Mouse (Mus musculus) skeletal muscle tissue, adult 2 months (tissue): ENCODE results near the gene Slc12a5.
A peak's percentile ranks its signal among the peaks of the same experiment; 100 is the strongest.

Experiments
- DNase-seq: peaks from one replicate; pipeline ENCODE4 v3.0.0-alpha.2; 2012; ENCODE audit warnings: low read depth, low spot score

Gene Slc12a5

GRCm38 (mm10) chr2:164947506-164947905 lies 13.1 kb upstream of the Slc12a5 start:
- no peak for DNase-seq

- no peak for DNase-seq
Measured at GRCm38 (mm10) chr2:164947930-164948329, 12.7 kb upstream of the Slc12a5 start.

- DNase-seq, result no peak
Measured at GRCm38 (mm10) chr2:164948962-164949361, 11.6 kb upstream of the Slc12a5 start.

- no peak for DNase-seq
Measured at GRCm38 (mm10) chr2:164950501-164950900, 10.1 kb upstream of the Slc12a5 start.

- DNase-seq, result no peak
Measured at GRCm38 (mm10) chr2:164951745-164952144, 8.9 kb upstream of the Slc12a5 start.

GRCm38 (mm10) chr2:164952448-164952847 lies 8.2 kb upstream of the Slc12a5 start:
- DNase-seq, result no peak

- peak; percentile 29 for DNase-seq
Measured at GRCm38 (mm10) chr2:164953224-164953623, 7.4 kb upstream of the Slc12a5 start.

- DNase-seq, result no peak
Measured at GRCm38 (mm10) chr2:164955725-164956124, 4.9 kb upstream of the Slc12a5 start.

- no peak for DNase-seq
Measured at GRCm38 (mm10) chr2:164956195-164956594, 4.4 kb upstream of the Slc12a5 start.

GRCm38 (mm10) chr2:164957548-164958315 lies 2.9 kb upstream of the Slc12a5 start:
- no peak for DNase-seq

GRCm38 (mm10) chr2:164961506-164962182 lies 1.0 kb downstream of the Slc12a5 start:
- no peak for DNase-seq

GRCm38 (mm10) chr2:164962183-164962580 lies 1.6 kb downstream of the Slc12a5 start:
- no peak for DNase-seq

- no peak for DNase-seq
Measured at GRCm38 (mm10) chr2:164964242-164964894, 3.8 kb downstream of the Slc12a5 start.

GRCm38 (mm10) chr2:164964981-164965380 lies 4.4 kb downstream of the Slc12a5 start:
- DNase-seq, result no peak

GRCm38 (mm10) chr2:164966381-164966780 lies 5.8 kb downstream of the Slc12a5 start:
- no peak for DNase-seq

- DNase-seq, result no peak
Measured at GRCm38 (mm10) chr2:164967193-164967592, 6.6 kb downstream of the Slc12a5 start.

- DNase-seq, result no peak
Measured at GRCm38 (mm10) chr2:164967761-164968440, 7.3 kb downstream of the Slc12a5 start.

- DNase-seq, result no peak
Measured at GRCm38 (mm10) chr2:164968451-164968851, 7.8 kb downstream of the Slc12a5 start.

GRCm38 (mm10) chr2:164969348-164969781 lies 8.8 kb downstream of the Slc12a5 start:
- no peak for DNase-seq

- no peak for DNase-seq
Measured at GRCm38 (mm10) chr2:164970631-164971196, 10.1 kb downstream of the Slc12a5 start.

GRCm38 (mm10) chr2:164972646-164973045 lies 12.0 kb downstream of the Slc12a5 start:
- DNase-seq, result no peak

- no peak for DNase-seq
Measured at GRCm38 (mm10) chr2:164975611-164976010, 15.0 kb downstream of the Slc12a5 start.
